Mouse (Mus musculus) embryo, embryonic 10 days (tissue): Measurements from ENCODE around the gene Inhba.

Source experiments
- DNase-seq: peaks from one replicate; pipeline ENCODE4 v3.0.0-alpha.2; 2015; ENCODE audit warnings: low spot score

Gene Inhba

GRCm38 (mm10) chr13:16023070-16024039, 11.7 kb downstream of the Inhba start:
- DNase-seq = no peak

GRCm38 (mm10) chr13:16030557-16031057, 19.0 kb downstream of the Inhba start:
- DNase-seq = no peak

DNA sequence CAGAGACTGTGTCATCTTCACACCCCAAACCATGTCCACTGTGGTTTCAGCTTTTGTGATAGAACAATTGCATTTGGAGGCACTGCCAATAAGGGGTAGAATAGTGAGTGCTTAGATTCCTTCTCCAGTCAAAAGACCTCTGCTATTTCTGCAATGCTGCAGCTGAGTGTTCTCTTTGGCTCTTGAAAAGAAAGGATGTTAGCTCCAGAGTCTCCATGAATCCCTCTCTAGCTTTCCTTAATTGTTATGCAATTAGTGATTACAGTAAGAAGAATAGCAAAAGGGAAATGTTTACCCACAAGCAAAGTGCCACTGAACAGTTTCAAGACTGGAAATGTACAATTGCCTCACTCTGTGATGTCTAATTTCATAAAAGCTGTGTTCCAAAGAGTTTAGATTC, 20.8 kb downstream of the Inhba start:
- no peak for DNase-seq

- no peak for DNase-seq
These were observed 21.4 kb downstream of the Inhba start for GRCm38 (mm10) chr13:16032935-16033592.

DNA sequence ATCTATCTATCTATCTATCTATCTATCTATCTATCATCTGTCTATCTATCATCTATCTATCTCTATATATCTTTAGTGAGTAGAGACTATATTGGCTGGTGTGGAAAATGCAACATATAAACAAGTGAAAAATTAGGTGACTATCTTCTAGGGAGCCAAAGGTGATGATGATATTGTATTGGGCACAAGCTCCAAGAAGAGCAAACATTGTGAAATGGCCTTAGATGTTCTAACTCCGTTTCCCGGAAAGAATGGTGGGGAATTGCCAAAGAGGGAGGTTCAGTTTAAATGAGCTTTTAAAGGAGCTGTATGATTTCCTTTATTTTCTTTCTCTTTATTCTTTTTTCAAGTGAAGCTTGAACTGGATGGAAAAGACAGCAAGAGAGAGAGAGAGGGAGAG, 57.4 kb downstream of the Inhba start:
- no peak for DNase-seq

- DNase-seq = no peak
These were observed 65.6 kb downstream of the Inhba start for GRCm38 (mm10) chr13:16077276-16077675.

DNA sequence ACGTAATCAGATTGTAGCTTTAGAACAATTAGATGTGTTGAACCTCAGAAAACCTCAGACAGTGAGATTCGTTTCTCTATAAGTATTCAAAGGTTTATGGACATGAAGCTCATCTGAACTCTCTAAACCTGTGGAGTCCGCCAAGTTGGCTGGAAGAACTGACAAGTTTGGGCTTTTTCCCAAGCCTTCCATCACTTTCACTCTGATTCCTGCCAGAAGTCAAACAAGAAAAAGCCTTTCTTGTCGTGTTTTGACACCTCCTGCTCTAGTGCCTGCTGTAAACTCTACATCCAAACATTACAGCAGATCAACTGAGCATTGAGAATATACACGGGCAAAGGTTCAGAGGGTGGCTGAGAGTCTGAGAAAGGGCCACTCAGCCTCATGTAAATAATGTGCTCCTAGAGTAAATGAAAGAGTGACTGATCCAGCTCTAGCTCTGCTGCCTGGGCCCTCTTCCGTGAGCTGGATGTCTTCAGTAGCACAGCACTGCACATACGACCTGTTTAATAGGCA, 66.6 kb downstream of the Inhba start:
- no peak for DNase-seq

GRCm38 (mm10) chr13:16080205-16080604, 68.6 kb downstream of the Inhba start:
- peak; percentile 48 for DNase-seq
